Mouse (Mus musculus): ENCODE results near the gene Polr3b.

Gene Polr3b

GRCm38 (mm10) chr10:84621826-84622790 is at the start of gene Polr3b:
Gene Polr3b (plus strand): TSS chr10:84622292.
- peak; percentile 91 for DNase-seq (ENCODE audit: low read depth, low spot score)

- DNase-seq (ENCODE audit: low read depth, low spot score): no peak
Observed at GRCm38 (mm10) chr10:84573671-84574420, 48.2 kb upstream of the Polr3b start.

- DNase-seq (ENCODE audit: low read depth, low spot score): no peak
Observed at GRCm38 (mm10) chr10:84576029-84576394, 46.1 kb upstream of the Polr3b start.

- DNase-seq (ENCODE audit: low read depth, low spot score): peak; percentile 93
Observed at GRCm38 (mm10) chr10:84576395-84577070, 45.6 kb upstream of the Polr3b start, which contains the start of gene Tcp11l2. Gene Tcp11l2 (plus strand): TSS chr10:84576626.

GRCm38 (mm10) chr10:84577071-84577727 is 44.9 kb upstream of the Polr3b start:
- peak; percentile 33 for DNase-seq (ENCODE audit: low read depth, low spot score)

GRCm38 (mm10) chr10:84578738-84579137 is 43.4 kb upstream of the Polr3b start:
- DNase-seq (ENCODE audit: low read depth, low spot score): no peak

GRCm38 (mm10) chr10:84579527-84579926 is 42.6 kb upstream of the Polr3b start:
- DNase-seq (ENCODE audit: low read depth, low spot score): no peak

- no peak for DNase-seq (ENCODE audit: low read depth, low spot score)
Observed at GRCm38 (mm10) chr10:84581191-84581590, 40.9 kb upstream of the Polr3b start.

- DNase-seq (ENCODE audit: low read depth, low spot score): peak; percentile 15
Observed at GRCm38 (mm10) chr10:84582236-84582635, 39.9 kb upstream of the Polr3b start.

- DNase-seq (ENCODE audit: low read depth, low spot score): no peak
Observed at GRCm38 (mm10) chr10:84584451-84585293, 37.4 kb upstream of the Polr3b start.

GRCm38 (mm10) chr10:84585294-84585650 is 36.8 kb upstream of the Polr3b start:
- no peak for DNase-seq (ENCODE audit: low read depth, low spot score)

GRCm38 (mm10) chr10:84590956-84591355 is 31.1 kb upstream of the Polr3b start:
- DNase-seq (ENCODE audit: low read depth, low spot score): no peak

- no peak for DNase-seq (ENCODE audit: low read depth, low spot score)
Observed at GRCm38 (mm10) chr10:84591640-84592148, 30.4 kb upstream of the Polr3b start.

GRCm38 (mm10) chr10:84592745-84593144 is 29.3 kb upstream of the Polr3b start:
- no peak for DNase-seq (ENCODE audit: low read depth, low spot score)

GRCm38 (mm10) chr10:84597127-84597785 is 24.8 kb upstream of the Polr3b start:
- no peak for DNase-seq (ENCODE audit: low read depth, low spot score)

GRCm38 (mm10) chr10:84598172-84598571 is 23.9 kb upstream of the Polr3b start:
- DNase-seq (ENCODE audit: low read depth, low spot score): no peak

GRCm38 (mm10) chr10:84600136-84600535 is 22.0 kb upstream of the Polr3b start:
- DNase-seq (ENCODE audit: low read depth, low spot score): no peak

- no peak for DNase-seq (ENCODE audit: low read depth, low spot score)
Observed at GRCm38 (mm10) chr10:84604335-84604734, 17.8 kb upstream of the Polr3b start.

- no peak for DNase-seq (ENCODE audit: low read depth, low spot score)
Observed at GRCm38 (mm10) chr10:84608361-84608760, 13.7 kb upstream of the Polr3b start.

- DNase-seq (ENCODE audit: low read depth, low spot score): no peak
Observed at GRCm38 (mm10) chr10:84610324-84610723, 11.8 kb upstream of the Polr3b start.

Data from retina, adult 2 months (tissue).